Mouse (Mus musculus) kidney, embryonic 15.5 days (tissue): ENCODE data around the gene Olfr1445. TPM values are rescaled to one million over a fixed set of nuclear protein-coding genes. Genes with fewer than 3 reads are reported as not detected.

Source experiments
- ATAC-seq: fragments of 200-750 bp; cut with Nextera tagmentation; replicated peaks from 2 replicates; pipeline ENCODE4 v1.8.0; 2017; ENCODE audit warnings: moderate TSS enrichment; ENCODE audit not compliant: low FRiP score
- H3K27ac ChIP-seq: fragments of 300-500 bp; sonication (generic); 2 replicates; pipeline ENCODE4 v1.5.1; 2015; ENCODE audit warnings: mild to moderate bottlenecking, inconsistent platforms
- H3K27me3 ChIP-seq: fragments of 300-500 bp; sonication (generic); 2 replicates; pipeline ENCODE4 v1.6.1; 2015; ENCODE audit warnings: inconsistent platforms
- H3K36me3 ChIP-seq: fragments of 300-500 bp; sonication (generic); 2 replicates; pipeline ENCODE4 v1.6.1; 2015; ENCODE audit warnings: inconsistent platforms
- H3K4me1 ChIP-seq: fragments of 300-500 bp; sonication (generic); 2 replicates; pipeline ENCODE4 v1.6.1; 2015; ENCODE audit warnings: inconsistent platforms
- H3K4me2 ChIP-seq: fragments of 300-500 bp; sonication (generic); 2 replicates; pipeline ENCODE4 v1.6.1; 2015; ENCODE audit warnings: moderate library complexity, mild to moderate bottlenecking, inconsistent platforms
- H3K4me3 ChIP-seq: fragments of 300-500 bp; sonication (generic); replicated peaks from 2 replicates; pipeline ENCODE4 v1.5.1; 2015; ENCODE audit warnings: mild to moderate bottlenecking, inconsistent platforms
- H3K9ac ChIP-seq: fragments of 300-500 bp; sonication (generic); 2 replicates; pipeline ENCODE4 v1.6.1; 2015; ENCODE audit warnings: mild to moderate bottlenecking, inconsistent platforms
- H3K9me3 ChIP-seq: fragments of 300-500 bp; sonication (generic); replicated peaks from 2 replicates; pipeline ENCODE4 v1.6.1; 2016; ENCODE audit warnings: inconsistent platforms
- WGBS: fragments of 180-500 bp; shearing (Covaris S2); methylation state at CpG from one replicate; pipeline ENCODE4 v1.1.7; 2015; ENCODE audit warnings: mixed read lengths; 5-methylcytosine and 5-hydroxymethylcytosine counted together
- polyA plus RNA-seq: library from polyadenylated mRNA; unstranded; fragments of >200 nt; fragmentation: Nextera tagmentation; extraction: Ambion mirVana; gene quantifications from 2 replicates; pipeline ENCODE4 v1.2.1, GENCODE M21; 2015

Gene Olfr1445
- polyA plus RNA-seq, result not detected in 2 replicates

DNA sequence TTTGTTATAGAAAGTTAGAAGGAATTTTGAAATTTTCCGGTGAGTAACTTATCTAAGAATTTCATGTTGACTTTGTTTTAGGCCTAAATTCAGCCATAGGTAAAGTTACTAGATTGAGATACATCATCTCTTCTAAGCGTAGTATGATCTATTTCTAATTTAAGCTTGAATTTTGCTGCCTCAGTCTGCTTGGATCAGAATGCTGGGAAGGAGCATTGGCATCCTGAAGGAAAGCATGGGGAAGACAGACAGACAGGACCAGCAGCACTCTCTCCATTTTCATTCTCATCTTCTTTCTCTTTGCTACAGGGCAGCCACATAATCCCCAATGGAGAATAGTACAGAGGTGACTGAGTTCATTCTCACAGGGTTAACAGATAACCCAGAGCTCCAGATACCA, at the start of gene Olfr1445:
TSS of gene Olfr1445 (plus strand) at position 301 of the 400 bp plus-strand sequence.
- ATAC-seq, result no peak
- WGBS, result 89% methylated on average over 2 of the region's 2 CpGs
- Histone ChIP-seq H3K36me3 (no peaks in the 10 kb centered on the region), H3K9me3 (no peaks in the 10 kb centered on the region), H3K4me3 (no peak within 1 kb of the TSS), H3K27me3 (no peaks in the 10 kb centered on the region), H3K9ac (no peak within 1 kb of the TSS), H3K27ac (no peak within 1 kb of the TSS), H3K4me1 (no peaks in the 10 kb centered on the region), H3K4me2 (no peak within 1 kb of the TSS)

DNA sequence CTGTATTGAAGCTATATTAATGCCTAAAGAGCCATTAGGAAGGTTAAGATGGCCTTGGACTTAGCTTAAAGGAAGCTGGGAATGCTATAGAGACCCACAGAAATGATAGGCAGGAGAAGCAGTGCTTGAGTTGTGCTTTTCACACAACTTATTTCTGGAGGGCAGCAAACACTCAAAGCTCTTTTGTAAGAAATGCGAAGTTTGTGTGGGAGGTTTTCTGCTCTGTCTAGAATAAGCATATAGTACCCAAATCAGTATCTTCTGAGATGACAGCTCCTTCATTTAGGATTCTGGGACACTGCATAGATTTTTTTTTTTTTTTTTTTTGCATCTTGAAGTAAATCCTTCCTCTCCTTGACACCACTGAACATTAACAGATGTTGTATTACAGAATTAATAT, 45.1 kb upstream of the Olfr1445 start:
- Histone ChIP-seq H3K4me1 (no peaks in the 10 kb centered on the region), H3K9ac (no peak overlapping the region), H3K27ac (no peak overlapping the region), H3K36me3 (no peaks in the 10 kb centered on the region), H3K9me3 (no peaks in the 10 kb centered on the region), H3K27me3 (no peaks in the 10 kb centered on the region), H3K4me3 (no peak overlapping the region), H3K4me2 (no peak overlapping the region)
- WGBS, result 77% methylated on average over 1 of the region's 1 CpGs
- ATAC-seq, result no peak

DNA sequence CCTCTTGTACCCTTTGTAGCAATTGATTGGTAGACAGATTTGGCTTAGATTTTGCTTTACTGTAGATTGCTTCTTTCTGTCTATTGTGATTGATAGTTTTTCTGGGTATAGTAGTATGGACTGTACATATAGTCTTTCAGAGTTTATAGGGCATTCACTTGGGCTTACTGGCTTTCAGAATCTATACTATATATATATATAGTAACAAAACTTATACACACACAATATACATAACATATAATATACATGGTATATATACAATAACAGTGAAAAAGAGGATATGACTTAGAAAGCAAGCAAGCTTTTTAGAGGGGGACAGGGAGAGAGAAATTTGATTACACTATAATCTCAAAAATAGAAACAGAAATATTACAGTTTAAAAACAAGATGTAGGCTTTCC, 37.3 kb upstream of the Olfr1445 start, which contains the start of gene Gm5244:
TSS of gene Gm5244 (plus strand) at position 301 of the 400 bp plus-strand sequence.
- Histone ChIP-seq H3K4me3 (no peak within 1 kb of the TSS), H3K27me3 (no peaks in the 10 kb centered on the region), H3K4me2 (no peak within 1 kb of the TSS), H3K27ac (no peak within 1 kb of the TSS), H3K9ac (no peak within 1 kb of the TSS), H3K9me3 (no peaks in the 10 kb centered on the region), H3K4me1 (no peaks in the 10 kb centered on the region), H3K36me3 (no peaks in the 10 kb centered on the region)
- no peak for ATAC-seq

DNA sequence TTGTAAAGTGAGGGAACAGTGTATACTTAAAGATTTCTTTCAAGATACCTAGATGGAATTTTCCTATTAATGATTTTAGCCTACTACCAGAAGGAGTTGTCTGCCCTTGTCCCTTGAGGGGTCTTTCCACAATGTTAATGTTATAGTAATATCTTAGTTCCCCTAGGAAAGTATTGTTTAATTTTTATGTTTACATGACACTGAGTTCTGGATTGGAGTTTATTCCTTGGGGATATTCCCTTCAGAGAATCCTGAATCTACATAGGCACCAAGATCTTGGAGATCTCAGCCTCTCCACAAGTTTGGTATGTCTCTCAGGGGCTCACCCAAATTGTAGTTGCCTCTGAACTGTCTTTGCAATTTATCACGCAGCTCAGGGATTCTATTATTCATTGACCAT, 26.7 kb upstream of the Olfr1445 start, which contains the start of gene Olfr1444:
TSS of gene Olfr1444 (plus strand) at position 301 of the 400 bp plus-strand sequence.
- WGBS, result 55% methylated on average over 1 of the region's 1 CpGs
- H3K4me3 ChIP-seq, result no peak within 1 kb of the TSS

DNA sequence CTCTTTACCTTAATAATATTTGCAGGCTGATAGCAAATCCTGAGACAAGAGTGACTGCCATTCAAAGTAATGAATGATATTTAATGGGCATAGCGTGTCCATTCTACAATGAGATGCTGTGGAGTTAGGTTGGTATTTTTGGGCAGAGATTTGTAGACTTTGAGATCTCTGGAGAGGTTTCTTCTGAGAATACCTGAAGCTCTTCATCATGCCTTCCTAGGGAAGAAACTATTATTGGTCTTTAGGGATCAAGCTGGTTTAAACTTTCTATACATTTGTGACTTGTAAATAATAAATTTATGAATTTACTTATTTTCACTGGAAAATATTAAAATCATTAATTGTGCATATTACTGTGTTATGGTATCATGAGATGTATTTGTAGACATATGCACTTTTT, 9.8 kb downstream of the Olfr1445 start, which contains the start of gene Olfr1446:
TSS of gene Olfr1446 (minus strand) at position 101 of the 400 bp plus-strand sequence.
- H3K9me3 ChIP-seq, result no peaks in the 10 kb centered on the region
- no peak for ATAC-seq
- H3K27ac ChIP-seq, result no peak within 1 kb of the TSS
- no peaks in the 10 kb centered on the region for H3K4me1 ChIP-seq
- no peaks in the 10 kb centered on the region for H3K36me3 ChIP-seq
- H3K4me2 ChIP-seq, result no peak within 1 kb of the TSS
- no peaks in the 10 kb centered on the region for H3K27me3 ChIP-seq
- WGBS, result 78% methylated on average over 1 of the region's 1 CpGs
- no peak within 1 kb of the TSS for H3K9ac ChIP-seq
- no peak within 1 kb of the TSS for H3K4me3 ChIP-seq

More for the DNA sequence above, 26.7 kb upstream of the Olfr1445 start, which contains the start of gene Olfr1444:
- no peaks in the 10 kb centered on the region for H3K4me1 ChIP-seq
- H3K27ac ChIP-seq, result no peak within 1 kb of the TSS
- no peaks in the 10 kb centered on the region for H3K36me3 ChIP-seq
- H3K9me3 ChIP-seq, result no peaks in the 10 kb centered on the region; the same call in 1 of the 2 replicates
- ATAC-seq, result no peak
- H3K9ac ChIP-seq, result no peak within 1 kb of the TSS
- no peak within 1 kb of the TSS for H3K4me2 ChIP-seq
- H3K27me3 ChIP-seq, result no peaks in the 10 kb centered on the region

GRCm38 (mm10) chr19:12903643-12904042, 20.0 kb downstream of the Olfr1445 start, which contains the start of gene Olfr1447:
Gene Olfr1447 (minus strand): TSS chr19:12903743.
- Histone ChIP-seq H3K9me3 (no peaks in the 10 kb centered on the region), H3K4me1 (no peaks in the 10 kb centered on the region), H3K9ac (no peak within 1 kb of the TSS), H3K27me3 (no peaks in the 10 kb centered on the region), H3K27ac (no peak within 1 kb of the TSS), H3K36me3 (no peaks in the 10 kb centered on the region), H3K4me2 (no peak within 1 kb of the TSS), H3K4me3 (no peak within 1 kb of the TSS)
- 96% methylated on average over 1 of the region's 1 CpGs for WGBS
- no peak for ATAC-seq

GRCm38 (mm10) chr19:12924319-12924718, 40.7 kb downstream of the Olfr1445 start, which contains the start of gene Olfr1448:
Gene Olfr1448 (minus strand): TSS chr19:12924419.
- Histone ChIP-seq H3K9me3 (no peaks in the 10 kb centered on the region; the same call in 1 of the 2 replicates), H3K9ac (no peak within 1 kb of the TSS), H3K4me1 (no peaks in the 10 kb centered on the region), H3K4me2 (no peak within 1 kb of the TSS), H3K27me3 (no peaks in the 10 kb centered on the region), H3K4me3 (no peak within 1 kb of the TSS), H3K36me3 (no peaks in the 10 kb centered on the region), H3K27ac (no peak within 1 kb of the TSS)
- ATAC-seq, result no peak
- WGBS, result 67% methylated on average over 1 of the region's 1 CpGs

- no peak within 1 kb of the TSS for H3K4me2 ChIP-seq
- no peak within 1 kb of the TSS for H3K4me3 ChIP-seq
- H3K27me3 ChIP-seq, result no peaks in the 10 kb centered on the region
- no peaks in the 10 kb centered on the region for H3K36me3 ChIP-seq
- no peak within 1 kb of the TSS for H3K9ac ChIP-seq
- H3K27ac ChIP-seq, result no peak within 1 kb of the TSS
- ATAC-seq, result no peak
- H3K4me1 ChIP-seq, result no peaks in the 10 kb centered on the region
- H3K9me3 ChIP-seq, result no peaks in the 10 kb centered on the region; the same call in 1 of the 2 replicates
These were observed 46.9 kb downstream of the Olfr1445 start, which contains the start of gene Olfr1449 for GRCm38 (mm10) chr19:12930540-12930939. Gene Olfr1449 (plus strand): TSS chr19:12930840.

Other genes starting within 250 kb of the Olfr1445 start
- gene Olfr1442, start 213.4 kb upstream of the Olfr1445 start, polyA plus RNA-seq, result not detected in 2 replicates
- not detected in 2 replicates for gene Olfr1443, start 205.7 kb upstream of the Olfr1445 start, polyA plus RNA-seq
- gene Keg1, start 188.1 kb upstream of the Olfr1445 start, polyA plus RNA-seq, result 57.5 and 58.1 TPM in 2 replicates
- 2.4 and 2.5 TPM in 2 replicates for gene Cntf, start 118.2 kb upstream of the Olfr1445 start, polyA plus RNA-seq
- gene Zfp91, start 87.7 kb upstream of the Olfr1445 start, polyA plus RNA-seq, result 15.1 and 15.9 TPM in 2 replicates
- gene Lpxn, start 87.7 kb upstream of the Olfr1445 start, polyA plus RNA-seq, result 1.3 and 1.4 TPM in 2 replicates
- gene Gm5244, start 37.2 kb upstream of the Olfr1445 start, polyA plus RNA-seq, result not detected in 2 replicates
- gene Olfr1444, start 26.6 kb upstream of the Olfr1445 start, polyA plus RNA-seq, result not detected in 2 replicates
- gene Olfr1446, start 9.7 kb downstream of the Olfr1445 start, polyA plus RNA-seq, result not detected in 2 replicates
- not detected in 2 replicates for gene Olfr1447, start 19.9 kb downstream of the Olfr1445 start, polyA plus RNA-seq
- gene Olfr1448, start 40.6 kb downstream of the Olfr1445 start, polyA plus RNA-seq, result not detected in 2 replicates
- not detected in 2 replicates for gene Olfr1449, start 47.0 kb downstream of the Olfr1445 start, polyA plus RNA-seq
- gene Olfr1450, start 66.4 kb downstream of the Olfr1445 start, polyA plus RNA-seq, result not detected in 2 replicates
- gene Olfr1451, start 111.2 kb downstream of the Olfr1445 start, polyA plus RNA-seq, result not detected in 2 replicates
- gene Olfr1453, start 144.5 kb downstream of the Olfr1445 start, polyA plus RNA-seq, result not detected in 2 replicates
- not detected in 2 replicates for gene Olfr1454, start 176.8 kb downstream of the Olfr1445 start, polyA plus RNA-seq
- not detected in 2 replicates for gene Olfr1457, start 214.0 kb downstream of the Olfr1445 start, polyA plus RNA-seq
- not detected in 2 replicates for gene Olfr1458, start 222.9 kb downstream of the Olfr1445 start, polyA plus RNA-seq